Mouse (Mus musculus) T-helper 17 cell (primary cell): ENCODE data around the gene Tmem131.

Source experiments
- in situ Hi-C, 2 experiments: fragments of 300-600 bp; cut with MboI, MseI; formaldehyde crosslinking; loops; 1 replicate in 1 of 2; 2 replicates in 1 of 2; pipeline ENCODE4 v1.15.1; 2025; ENCODE audit warnings: high pct_unique_total_duplicates in 2 of 2

Gene Tmem131

DNA sequence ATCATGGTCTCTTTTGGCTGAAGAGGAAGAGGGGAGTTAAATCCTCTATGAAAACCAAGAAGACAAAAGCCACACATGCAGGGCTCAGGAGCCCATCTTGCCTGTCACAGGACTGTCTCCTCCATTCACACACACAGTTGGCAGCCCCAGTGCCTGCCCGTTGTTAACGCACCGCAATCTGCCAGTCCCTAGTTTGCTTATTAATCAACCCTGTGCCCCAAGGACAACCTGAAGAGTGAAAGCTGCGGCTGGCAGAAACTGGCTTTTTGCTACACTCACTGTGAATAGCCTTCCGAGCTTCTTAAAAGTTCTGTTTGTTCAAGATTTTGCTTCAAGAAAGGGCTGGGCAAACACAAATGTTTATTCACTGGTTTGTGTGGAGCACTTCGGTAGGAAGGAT, 50.3 kb downstream of the Tmem131 start:
- in situ Hi-C loops, result no loop called here

DNA sequence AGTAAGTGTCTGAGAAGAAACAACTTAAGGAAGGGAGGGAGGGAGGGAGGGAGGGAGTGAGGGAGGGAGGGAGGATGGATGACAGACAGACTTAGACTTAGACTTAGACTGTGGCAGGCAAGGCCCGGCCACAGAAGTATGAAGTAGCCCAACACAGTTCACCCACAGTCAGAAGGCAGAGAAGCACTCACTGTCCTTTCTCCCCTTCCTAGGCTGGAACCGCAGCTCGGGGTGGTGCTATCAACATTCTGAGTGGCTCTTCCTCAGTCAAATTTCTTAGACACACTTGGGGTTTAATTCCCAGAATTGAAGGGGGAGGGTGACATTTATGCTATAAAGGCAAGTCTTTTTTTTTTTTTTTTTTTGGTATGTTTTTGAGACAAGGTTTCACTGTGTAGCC, 51.0 kb downstream of the Tmem131 start:
- in situ Hi-C loops, result no loop called here

DNA sequence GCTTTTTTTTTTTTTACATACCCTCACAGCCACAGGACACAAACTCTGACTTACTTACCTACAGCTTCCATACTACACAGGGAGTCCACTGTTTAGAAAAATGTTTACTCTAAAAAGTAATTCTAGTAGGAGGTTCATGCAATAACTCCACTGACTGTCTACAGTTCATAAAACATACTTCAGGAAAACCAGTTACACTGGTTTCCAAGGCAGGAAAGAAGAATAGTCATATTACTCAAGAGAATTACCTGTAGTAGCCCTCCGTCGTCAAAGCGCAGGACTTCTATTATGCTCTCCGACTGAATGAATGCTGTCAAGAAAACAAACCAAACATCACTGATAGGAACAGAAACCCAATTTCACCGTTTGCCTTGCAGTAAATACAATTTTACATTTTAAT, 54.5 kb downstream of the Tmem131 start:
- in situ Hi-C loops, result loop anchor here in 1 of 2 experiments (5.0 kb wide), 1 partner anchor 73 kb away; no protein-coding TSS in a partner anchor

DNA sequence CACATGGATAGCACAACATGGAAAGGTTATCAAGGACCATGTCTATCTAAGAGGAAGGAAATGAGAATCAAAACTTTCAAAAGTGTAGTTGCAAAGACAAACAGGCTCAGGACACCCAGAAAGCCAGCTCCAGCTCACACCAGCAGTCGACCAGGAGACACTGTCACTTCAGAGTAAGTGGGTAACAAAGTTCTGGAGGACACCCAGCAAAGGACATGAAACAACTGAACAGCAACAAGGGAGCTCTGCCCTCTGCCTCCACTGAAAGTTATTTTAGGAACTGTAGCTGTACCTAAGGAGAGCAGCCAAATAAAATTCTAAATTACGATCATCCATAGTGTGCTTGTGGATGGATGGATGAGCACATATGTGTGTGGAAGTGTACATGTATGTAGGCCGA, 56.3 kb downstream of the Tmem131 start:
- in situ Hi-C loops, result loop anchor here in 1 of 2 experiments (5.0 kb wide), 1 partner anchor 75 kb away; no protein-coding TSS in a partner anchor

DNA sequence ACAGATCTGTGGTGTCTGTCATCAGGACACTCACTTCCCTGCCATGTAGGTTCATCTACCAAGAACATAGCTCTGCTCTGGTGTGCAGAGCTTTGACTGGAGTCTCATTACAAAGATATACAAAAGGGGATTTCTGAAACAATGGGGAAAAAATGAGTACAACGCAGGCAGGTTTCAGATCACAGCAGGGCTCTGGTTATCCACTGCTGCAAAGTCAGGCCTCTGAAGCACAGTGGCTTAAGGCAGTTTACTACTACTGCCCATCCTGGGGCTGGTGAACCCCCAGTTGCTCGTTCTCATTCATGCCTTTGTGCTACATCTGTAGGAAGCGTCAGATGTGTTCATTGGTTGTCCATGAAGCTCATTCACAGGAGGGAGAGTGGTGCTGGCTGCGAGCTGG, 57.0 kb downstream of the Tmem131 start:
- in situ Hi-C loops, result loop anchor here in 1 of 2 experiments (5.0 kb wide), 1 partner anchor 76 kb away; no protein-coding TSS in a partner anchor

DNA sequence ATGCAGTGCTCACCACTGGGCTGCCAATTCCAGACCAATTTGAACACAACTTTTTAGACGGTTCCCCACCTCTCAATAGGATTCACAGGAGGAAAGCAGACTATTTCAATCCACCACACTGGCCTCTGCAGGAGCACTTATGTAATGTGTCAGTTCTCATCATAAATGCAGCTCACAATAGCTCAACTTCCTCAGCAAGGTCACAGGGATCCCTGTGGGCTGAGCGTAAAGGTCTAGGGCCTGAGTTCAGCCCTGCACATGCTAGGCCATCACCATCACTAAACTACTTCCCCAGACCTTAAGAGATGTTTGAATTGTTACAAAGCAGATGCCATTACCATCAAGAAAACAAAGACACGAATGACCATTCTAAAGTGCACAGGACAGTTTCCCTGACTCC, 58.9 kb downstream of the Tmem131 start:
- in situ Hi-C loops, result no loop called here

DNA sequence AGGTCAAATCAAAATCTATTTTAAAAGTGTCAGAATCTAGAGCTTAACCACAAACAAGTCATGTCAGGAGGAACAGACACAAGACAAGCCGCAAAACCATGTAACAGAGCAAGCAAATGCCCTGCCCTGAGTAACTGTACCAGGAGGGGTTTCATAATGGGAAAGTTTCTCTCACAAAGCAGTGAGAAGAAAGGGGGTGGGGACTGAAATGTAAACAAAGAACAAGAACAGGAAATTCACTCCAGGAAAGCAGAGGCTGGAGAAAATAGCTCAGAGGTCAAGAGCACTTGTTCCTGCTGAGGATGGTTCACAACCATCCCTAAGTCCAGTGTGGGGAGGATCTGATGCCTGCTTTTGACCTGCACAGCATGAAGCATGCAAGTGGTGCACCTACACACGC, 59.7 kb downstream of the Tmem131 start:
- in situ Hi-C loops, result no loop called here

DNA sequence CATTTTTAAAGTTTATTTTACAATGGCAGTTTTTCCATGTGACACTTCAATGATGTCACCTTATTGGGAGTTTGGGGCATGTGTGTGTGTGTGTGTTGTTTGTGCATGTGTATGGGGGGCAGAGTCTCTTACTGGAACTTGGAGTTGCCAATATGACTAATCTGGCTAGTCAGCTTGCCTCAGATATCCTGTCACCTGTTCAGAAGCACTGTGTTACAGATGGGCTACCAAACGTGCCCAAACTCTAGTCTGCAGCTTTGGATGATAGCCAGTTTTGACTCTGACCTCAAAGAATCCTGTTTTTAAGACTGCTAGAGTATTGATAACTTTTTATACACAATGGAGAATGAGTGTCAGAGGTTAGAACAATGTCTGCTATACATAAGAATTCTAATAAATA, 64.3 kb downstream of the Tmem131 start:
- in situ Hi-C loops, result no loop called here

DNA sequence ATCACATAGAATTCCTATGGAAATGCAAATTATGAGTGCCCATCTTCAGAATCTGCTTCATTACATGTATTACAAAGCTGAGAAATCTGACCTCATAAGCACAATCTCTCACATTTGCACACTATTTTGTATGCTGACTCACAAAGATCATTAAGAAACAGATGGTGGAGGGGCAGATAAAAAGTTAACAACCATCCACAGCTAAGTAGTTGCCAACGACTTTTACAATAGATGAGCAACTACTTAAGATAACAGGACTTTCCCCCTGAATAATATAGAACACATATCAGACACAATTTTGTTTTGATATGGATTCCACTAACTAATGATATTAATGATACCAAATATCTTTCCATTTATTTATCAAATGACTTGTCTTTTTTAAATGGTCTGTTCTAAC, 66.3 kb downstream of the Tmem131 start:
- in situ Hi-C loops, result no loop called here

DNA sequence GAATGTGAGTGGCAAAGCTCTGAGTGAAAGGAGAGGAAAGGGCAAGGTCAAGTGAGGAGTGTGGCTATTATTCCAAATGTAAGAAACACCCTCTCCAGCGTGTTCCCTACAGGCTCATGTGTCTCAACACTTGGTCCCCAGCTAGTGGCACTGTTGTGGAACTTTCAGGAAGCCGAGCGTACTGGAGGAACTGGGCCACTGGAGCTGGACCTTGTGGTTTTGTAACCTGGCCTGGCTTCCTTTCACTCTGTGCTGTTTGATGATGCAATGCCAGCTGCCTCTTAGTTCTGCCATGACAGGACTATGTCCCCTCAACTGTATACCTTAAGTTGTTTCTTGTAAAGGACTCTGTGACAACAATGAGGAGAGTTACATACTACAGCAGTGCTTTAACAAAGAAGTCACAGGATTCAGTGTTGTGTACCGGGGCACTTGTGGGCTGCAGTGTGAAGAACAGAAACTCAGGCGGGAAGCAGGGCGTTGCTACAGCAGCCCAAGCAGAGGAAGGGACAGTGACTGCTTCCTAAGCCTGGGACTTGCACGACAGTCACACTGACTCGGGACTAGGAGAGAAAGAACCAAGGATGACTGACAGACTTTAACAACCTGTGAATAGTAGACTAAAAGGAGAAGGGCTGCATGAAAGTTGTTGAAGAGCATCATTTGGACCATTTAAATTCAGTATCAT, 68.4 kb downstream of the Tmem131 start:
- in situ Hi-C loops, result no loop called here

DNA sequence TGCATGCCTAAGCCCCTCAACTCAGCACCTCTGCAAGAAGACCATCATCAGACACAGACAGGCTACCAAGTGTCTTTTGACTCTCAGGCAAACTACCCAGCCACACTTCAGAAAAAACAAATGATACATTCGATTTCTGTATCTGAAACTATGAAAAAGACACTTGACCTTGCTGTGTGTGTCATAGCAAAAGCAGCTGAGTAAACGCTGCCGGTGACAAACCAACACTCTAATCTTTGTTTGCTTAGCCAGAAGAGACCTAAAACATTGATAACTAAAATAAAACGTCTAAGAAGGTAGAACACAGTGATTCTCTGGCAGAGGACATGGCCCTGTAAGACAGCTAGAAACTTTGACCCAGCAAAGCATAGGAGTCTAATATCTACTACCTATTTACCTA, 72.2 kb downstream of the Tmem131 start:
- in situ Hi-C loops, result no loop called here

DNA sequence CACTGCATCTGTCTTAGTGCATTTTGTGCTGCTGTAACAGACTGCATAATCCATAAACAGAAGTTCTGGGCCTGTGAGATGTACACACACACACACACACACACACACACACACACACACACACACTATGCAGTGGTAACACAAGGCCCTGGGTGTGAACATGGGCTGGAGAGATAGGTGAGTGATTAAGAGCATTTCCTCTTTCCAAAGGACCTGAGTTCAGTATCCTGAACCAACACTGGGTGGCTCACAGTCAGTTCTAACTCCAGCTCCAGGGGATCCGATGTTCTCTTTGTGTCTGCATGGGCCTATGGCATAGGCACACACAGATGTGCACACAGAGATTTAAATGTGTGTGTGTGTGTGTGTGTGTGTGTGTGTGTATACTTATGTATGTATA, 72.9 kb downstream of the Tmem131 start:
- in situ Hi-C loops, result no loop called here

DNA sequence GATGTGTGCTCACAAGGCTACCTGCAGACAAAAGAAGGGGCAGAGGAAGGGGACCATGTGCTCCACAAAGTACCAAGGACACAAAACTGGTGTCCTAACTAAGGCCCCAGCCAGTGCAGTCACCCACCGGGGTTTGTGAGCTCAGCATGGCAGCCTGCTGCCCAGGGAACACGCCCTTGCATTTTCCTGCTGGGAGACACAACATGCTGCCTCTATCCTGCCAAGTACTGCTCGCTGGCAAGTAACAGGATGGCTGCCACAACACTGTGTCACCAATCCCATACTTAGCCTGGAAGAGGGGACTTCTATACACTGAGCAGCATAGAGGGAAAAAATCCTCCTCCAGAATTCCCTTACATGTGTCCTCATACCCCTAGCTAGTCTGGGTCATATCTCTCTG, 78.7 kb downstream of the Tmem131 start:
- in situ Hi-C loops, result no loop called here

DNA sequence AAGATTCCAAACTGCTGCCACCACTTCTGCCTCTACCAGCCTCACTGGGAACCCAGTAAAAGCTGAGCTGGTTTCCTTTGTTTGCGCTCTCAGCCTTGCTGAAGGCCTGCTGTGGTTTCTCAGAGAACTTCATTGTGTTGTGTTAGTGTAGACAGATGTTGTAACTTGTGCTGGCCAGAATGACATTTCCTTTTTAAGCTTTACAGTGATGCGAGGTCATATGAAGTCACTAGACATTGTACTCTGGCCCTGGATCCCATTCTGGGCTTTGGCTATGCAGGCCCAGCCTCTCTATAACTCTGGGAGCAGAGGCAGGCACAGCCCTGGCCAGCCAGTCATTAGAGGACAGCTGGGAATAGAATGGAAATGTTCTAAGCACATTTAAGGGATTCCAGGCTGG, 81.7 kb downstream of the Tmem131 start:
- in situ Hi-C loops, result no loop called here

DNA sequence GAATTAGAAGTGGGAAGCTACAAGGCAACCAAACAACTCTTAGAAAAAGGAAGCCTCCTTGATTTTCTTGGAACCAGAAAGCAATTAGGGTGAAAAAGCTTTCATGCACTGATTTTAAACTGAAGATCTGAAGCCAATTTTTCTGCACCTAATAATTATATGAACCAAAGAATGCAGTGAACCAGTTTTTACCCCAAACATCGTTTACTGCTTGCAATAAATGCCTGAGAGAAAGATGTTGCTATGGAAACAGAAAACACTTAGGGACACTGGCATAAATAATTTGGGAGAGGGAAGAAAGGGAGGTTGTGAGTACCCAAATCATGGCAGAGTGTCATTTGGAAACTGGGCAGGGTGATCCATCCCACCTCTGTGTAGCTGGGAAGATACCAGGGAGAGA, 82.6 kb downstream of the Tmem131 start:
- in situ Hi-C loops, result no loop called here

DNA sequence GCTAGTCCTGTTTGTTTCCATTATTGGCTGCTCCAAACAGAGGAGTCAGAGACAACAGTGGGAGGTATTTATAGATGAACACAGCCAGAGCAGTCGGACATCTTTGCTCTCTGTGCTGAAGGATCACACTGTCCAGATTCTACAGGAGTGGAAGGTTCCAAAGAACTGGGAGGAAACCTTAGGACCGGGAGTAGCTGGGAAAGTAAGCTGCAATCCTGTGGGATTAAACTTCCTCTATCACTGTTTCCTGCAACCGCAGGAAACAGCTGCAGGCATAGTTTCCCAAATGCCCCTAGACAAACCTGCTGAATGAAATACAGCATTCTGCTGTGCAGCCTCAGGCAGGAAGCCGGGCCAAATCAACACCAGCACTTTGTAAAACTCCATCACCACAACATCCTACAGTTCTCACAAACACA, 83.0 kb downstream of the Tmem131 start:
- in situ Hi-C loops, result no loop called here

DNA sequence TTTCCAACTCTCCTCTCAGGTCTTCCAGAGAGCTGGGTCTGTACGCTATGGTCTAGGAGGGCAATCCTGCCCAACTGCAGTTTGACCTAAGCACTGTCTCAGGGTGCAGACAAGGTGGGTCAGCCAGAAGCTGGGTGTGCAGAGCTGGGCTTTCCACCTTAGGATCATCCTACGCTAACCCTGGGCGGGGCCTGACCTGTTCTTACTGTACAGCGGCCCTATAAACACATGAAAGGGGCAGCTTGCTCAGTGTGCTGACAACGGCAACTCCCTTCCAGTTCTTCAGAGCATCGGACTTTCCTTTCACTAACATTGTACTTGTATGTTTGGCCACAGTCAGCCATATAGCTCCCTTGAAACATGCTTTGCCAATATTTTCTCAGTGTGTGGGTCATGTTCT, 86.4 kb downstream of the Tmem131 start:
- in situ Hi-C loops, result no loop called here

DNA sequence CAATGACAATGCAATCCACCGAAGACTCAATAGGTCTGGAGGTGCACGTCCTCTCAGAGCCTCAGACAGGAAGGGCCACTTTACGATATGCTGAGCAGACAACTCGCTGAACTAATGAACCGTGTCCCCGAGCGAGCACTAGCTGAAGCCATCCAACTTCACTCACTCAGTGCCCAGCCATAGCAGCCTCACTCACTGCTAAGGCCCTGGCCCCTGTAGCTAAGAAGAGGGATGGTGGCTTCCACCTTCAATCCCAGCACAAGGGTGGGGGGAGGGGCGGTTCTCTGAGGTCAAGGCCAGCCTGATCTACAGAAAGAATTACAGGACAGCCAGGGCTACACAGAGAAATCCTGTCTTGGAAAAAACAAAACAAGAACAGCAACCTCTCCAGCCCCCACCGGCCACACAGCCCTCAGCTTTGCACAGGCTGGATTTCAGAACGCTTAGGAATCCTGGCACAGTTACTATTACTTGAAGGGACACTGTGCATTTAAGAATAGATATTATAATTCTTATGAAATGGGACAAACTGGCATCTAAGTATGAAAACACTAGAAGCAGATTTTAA, 89.2 kb downstream of the Tmem131 start:
- in situ Hi-C loops, result no loop called here

DNA sequence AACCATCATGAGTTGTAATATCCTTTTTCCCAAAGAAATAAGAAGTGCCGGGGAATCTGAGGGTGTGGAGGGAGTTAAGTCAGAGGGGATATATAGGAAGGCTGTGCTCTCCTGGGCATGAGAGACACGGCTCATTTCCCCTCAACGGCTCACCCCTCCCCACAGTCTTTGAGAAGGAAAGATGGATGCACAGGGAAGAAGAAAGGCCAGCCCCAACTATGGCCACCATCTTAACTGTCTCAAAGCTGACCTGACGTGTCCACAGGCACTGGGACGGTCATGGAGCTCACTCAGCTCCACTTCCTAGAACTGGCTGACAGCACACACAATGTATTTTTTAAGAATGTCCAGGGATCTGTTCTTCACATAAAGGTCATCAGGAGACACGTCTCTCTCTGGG, 91.4 kb downstream of the Tmem131 start:
- in situ Hi-C loops, result no loop called here

DNA sequence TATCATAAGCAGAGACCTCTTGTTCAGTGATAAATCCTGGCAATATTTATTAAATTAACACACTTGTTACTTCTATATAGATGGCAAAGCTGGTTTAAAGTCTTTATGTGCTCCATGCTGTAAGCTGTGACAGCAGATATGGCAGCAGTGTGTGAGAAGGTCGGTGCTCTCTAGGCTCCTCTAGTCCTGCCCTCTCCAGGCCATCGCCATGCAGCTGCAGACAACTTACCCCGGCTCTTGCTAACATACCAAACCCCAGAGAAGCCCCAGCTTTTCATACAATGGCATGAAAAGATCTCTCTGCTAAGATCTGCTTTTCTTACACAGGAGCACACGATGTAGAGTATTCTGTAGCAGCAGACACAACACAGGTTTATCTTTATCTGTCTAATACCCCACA, 92.1 kb downstream of the Tmem131 start:
- in situ Hi-C loops, result no loop called here

DNA sequence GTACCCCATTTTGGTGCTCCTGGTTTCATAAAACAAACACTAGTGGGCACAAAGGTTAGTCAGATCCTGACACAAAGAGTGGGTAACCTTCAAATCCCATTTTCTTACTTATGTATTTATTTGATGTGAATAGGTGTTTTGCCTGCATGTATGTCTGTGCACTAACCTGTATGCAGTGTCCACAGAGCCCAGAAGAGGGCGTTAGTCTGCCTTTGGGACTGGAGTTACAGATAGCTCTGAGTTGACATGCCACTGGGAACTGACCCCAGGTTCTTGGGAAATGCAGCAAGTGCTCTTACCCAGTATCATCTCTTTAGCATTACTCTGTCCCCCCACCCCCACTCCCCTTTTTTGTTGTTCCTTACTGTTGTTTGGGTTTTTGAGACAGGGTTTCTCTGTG, 95.4 kb downstream of the Tmem131 start:
- in situ Hi-C loops, result no loop called here

DNA sequence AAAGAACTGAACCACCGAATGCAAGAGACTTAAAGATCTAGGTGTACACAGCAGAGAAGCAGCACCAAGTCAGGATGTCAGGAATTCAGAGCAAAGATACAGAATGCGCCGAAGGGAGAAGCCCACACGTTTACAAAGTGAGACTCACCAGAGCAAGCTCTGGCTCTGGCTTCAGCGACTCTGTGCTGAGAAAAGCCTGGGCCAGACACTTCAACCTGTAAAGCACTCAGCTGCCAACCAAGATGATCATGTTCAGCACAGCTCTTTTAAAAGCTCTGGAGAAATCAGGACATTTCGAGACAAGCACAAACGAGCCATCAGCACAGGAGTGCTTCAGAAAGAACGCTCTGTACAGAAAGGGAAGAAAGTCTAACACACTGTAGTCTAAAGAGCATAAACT, 96.2 kb downstream of the Tmem131 start:
- in situ Hi-C loops, result no loop called here

DNA sequence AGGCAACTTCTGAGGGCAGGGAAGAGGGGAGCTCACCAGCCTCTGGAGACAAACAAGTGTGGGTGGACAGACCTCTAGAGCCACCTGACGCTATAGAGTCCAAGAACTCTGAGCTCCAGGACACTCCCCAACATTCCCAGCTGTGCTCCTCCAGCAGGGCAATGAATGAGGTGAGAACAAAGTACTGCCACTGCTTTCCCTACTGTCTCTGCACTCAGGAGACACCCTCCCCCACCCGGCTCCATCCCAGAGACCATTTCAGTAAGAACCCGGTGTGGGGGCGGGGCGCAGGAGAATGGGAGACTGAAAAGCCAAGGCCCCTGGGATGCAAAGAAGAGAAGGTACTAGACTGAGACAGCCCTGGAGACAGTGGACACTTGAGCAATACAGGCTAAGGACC, 98.4 kb downstream of the Tmem131 start:
- in situ Hi-C loops, result no loop called here

DNA sequence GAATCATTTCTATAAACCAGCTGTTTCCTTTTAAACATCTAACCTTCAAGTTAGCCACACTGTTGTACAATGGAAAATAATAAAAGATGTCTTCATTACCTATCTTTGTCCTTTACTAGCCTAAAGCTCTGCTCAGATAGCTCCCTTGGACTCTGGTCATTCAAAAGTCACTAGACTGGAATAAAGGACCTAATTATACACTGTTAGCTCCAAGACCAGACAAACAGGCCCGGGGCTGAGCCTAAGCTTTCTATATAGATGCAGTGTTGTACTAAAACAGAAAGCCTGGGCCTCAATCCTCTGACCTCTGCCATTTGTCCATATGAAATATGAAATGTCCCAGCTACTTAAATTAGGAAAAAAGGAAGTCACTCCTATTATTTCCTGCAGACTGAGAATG, 101.7 kb downstream of the Tmem131 start:
- in situ Hi-C loops, result no loop called here
